Mouse (Mus musculus): ENCODE data around the gene Pced1a. TPM values are rescaled to one million over a fixed set of nuclear protein-coding genes. Genes with fewer than 3 reads are reported as not detected.

Gene Pced1a
- polyA plus RNA-seq (2015; fragmentation: Illumina TruSeq; extraction: RNeasy Lipid Tissue Mini Kit (QIAGEN cat#74804); ENCODE audit: insufficient read depth, low replicate concordance): 14.9 TPM

GRCm38 (mm10) chr2:130424126-130424853, at the start of gene Pced1a, which contains the start of gene Vps16:
Gene Pced1a (minus strand): TSS chr2:130424701.
Gene Vps16 (plus strand): TSS chr2:130424339.

GRCm38 (mm10) chr2:130449794-130450433, 25.4 kb upstream of the Pced1a start, which contains the start of gene Ptpra:
Gene Ptpra (plus strand): TSS chr2:130450278.

GRCm38 (mm10) chr2:130406178-130406577, 18.3 kb downstream of the Pced1a start, which contains the start of gene Tmem239:
Gene Tmem239 (plus strand): TSS chr2:130406478.

GRCm38 (mm10) chr2:130404939-130405338, 19.6 kb downstream of the Pced1a start, which contains the start of the genes Gm28372 and 1700020A23Rik:
Gene Gm28372 (plus strand): TSS chr2:130405239.
Gene 1700020A23Rik (plus strand): TSS chr2:130405259.

GRCm38 (mm10) chr2:130397186-130397985, 27.1 kb downstream of the Pced1a start, which contains the start of gene Cpxm1:
Gene Cpxm1 (minus strand): TSS chr2:130397574.

Other genes with a start within 250 kb of the Pced1a start
- 75.8 TPM for gene Snrpb, start 245.3 kb downstream of the Pced1a start, polyA plus RNA-seq (2015; fragmentation: Illumina TruSeq; extraction: RNeasy Lipid Tissue Mini Kit (QIAGEN cat#74804); ENCODE audit: insufficient read depth, low replicate concordance)
- not detected for gene Tmc2, start 229.5 kb downstream of the Pced1a start, polyA plus RNA-seq (2015; fragmentation: Illumina TruSeq; extraction: RNeasy Lipid Tissue Mini Kit (QIAGEN cat#74804); ENCODE audit: insufficient read depth, low replicate concordance)
- 330 TPM for gene Nop56, start 150.3 kb downstream of the Pced1a start, polyA plus RNA-seq (2015; fragmentation: Illumina TruSeq; extraction: RNeasy Lipid Tissue Mini Kit (QIAGEN cat#74804); ENCODE audit: insufficient read depth, low replicate concordance)
- 131 TPM for gene Idh3b, start 140.2 kb downstream of the Pced1a start, polyA plus RNA-seq (2015; fragmentation: Illumina TruSeq; extraction: RNeasy Lipid Tissue Mini Kit (QIAGEN cat#74804); ENCODE audit: insufficient read depth, low replicate concordance)
- gene Ebf4, start 129.5 kb downstream of the Pced1a start, polyA plus RNA-seq (2015; fragmentation: Illumina TruSeq; extraction: RNeasy Lipid Tissue Mini Kit (QIAGEN cat#74804); ENCODE audit: insufficient read depth, low replicate concordance): 0.87 TPM
- gene Cpxm1, start 27.1 kb downstream of the Pced1a start, polyA plus RNA-seq (2015; fragmentation: Illumina TruSeq; extraction: RNeasy Lipid Tissue Mini Kit (QIAGEN cat#74804); ENCODE audit: insufficient read depth, low replicate concordance): 22.9 TPM
- gene Gm28372, start 19.5 kb downstream of the Pced1a start, polyA plus RNA-seq (2015; fragmentation: Illumina TruSeq; extraction: RNeasy Lipid Tissue Mini Kit (QIAGEN cat#74804); ENCODE audit: insufficient read depth, low replicate concordance): not detected
- gene 1700020A23Rik, start 19.4 kb downstream of the Pced1a start, polyA plus RNA-seq (2015; fragmentation: Illumina TruSeq; extraction: RNeasy Lipid Tissue Mini Kit (QIAGEN cat#74804); ENCODE audit: insufficient read depth, low replicate concordance): not detected
- gene Tmem239, start 18.2 kb downstream of the Pced1a start, polyA plus RNA-seq (2015; fragmentation: Illumina TruSeq; extraction: RNeasy Lipid Tissue Mini Kit (QIAGEN cat#74804); ENCODE audit: insufficient read depth, low replicate concordance): not detected
- gene Vps16, start 362 bp downstream of the Pced1a start, polyA plus RNA-seq (2015; fragmentation: Illumina TruSeq; extraction: RNeasy Lipid Tissue Mini Kit (QIAGEN cat#74804); ENCODE audit: insufficient read depth, low replicate concordance): 139 TPM
- gene Ptpra, start 25.6 kb upstream of the Pced1a start, polyA plus RNA-seq (2015; fragmentation: Illumina TruSeq; extraction: RNeasy Lipid Tissue Mini Kit (QIAGEN cat#74804); ENCODE audit: insufficient read depth, low replicate concordance): 83.7 TPM
- gene Mrps26, start 139.0 kb upstream of the Pced1a start, polyA plus RNA-seq (2015; fragmentation: Illumina TruSeq; extraction: RNeasy Lipid Tissue Mini Kit (QIAGEN cat#74804); ENCODE audit: insufficient read depth, low replicate concordance): 21.7 TPM
- not detected for gene Oxt, start 151.5 kb upstream of the Pced1a start, polyA plus RNA-seq (2015; fragmentation: Illumina TruSeq; extraction: RNeasy Lipid Tissue Mini Kit (QIAGEN cat#74804); ENCODE audit: insufficient read depth, low replicate concordance)
- gene Avp, start 157.9 kb upstream of the Pced1a start, polyA plus RNA-seq (2015; fragmentation: Illumina TruSeq; extraction: RNeasy Lipid Tissue Mini Kit (QIAGEN cat#74804); ENCODE audit: insufficient read depth, low replicate concordance): not detected
- gene Fastkd5, start 205.3 kb upstream of the Pced1a start, polyA plus RNA-seq (2015; fragmentation: Illumina TruSeq; extraction: RNeasy Lipid Tissue Mini Kit (QIAGEN cat#74804); ENCODE audit: insufficient read depth, low replicate concordance): 12.5 TPM
- gene Ubox5, start 205.3 kb upstream of the Pced1a start, polyA plus RNA-seq (2015; fragmentation: Illumina TruSeq; extraction: RNeasy Lipid Tissue Mini Kit (QIAGEN cat#74804); ENCODE audit: insufficient read depth, low replicate concordance): 4.7 TPM
- 1.2 TPM for gene Lzts3, start 218.1 kb upstream of the Pced1a start, polyA plus RNA-seq (2015; fragmentation: Illumina TruSeq; extraction: RNeasy Lipid Tissue Mini Kit (QIAGEN cat#74804); ENCODE audit: insufficient read depth, low replicate concordance)
- 52.3 TPM for gene Ddrgk1, start 240.0 kb upstream of the Pced1a start, polyA plus RNA-seq (2015; fragmentation: Illumina TruSeq; extraction: RNeasy Lipid Tissue Mini Kit (QIAGEN cat#74804); ENCODE audit: insufficient read depth, low replicate concordance)
- gene Itpa, start 242.9 kb upstream of the Pced1a start, polyA plus RNA-seq (2015; fragmentation: Illumina TruSeq; extraction: RNeasy Lipid Tissue Mini Kit (QIAGEN cat#74804); ENCODE audit: insufficient read depth, low replicate concordance): 31.9 TPM

Measured in spleen, adult 10 weeks (tissue).